In the genomic region with DNA sequence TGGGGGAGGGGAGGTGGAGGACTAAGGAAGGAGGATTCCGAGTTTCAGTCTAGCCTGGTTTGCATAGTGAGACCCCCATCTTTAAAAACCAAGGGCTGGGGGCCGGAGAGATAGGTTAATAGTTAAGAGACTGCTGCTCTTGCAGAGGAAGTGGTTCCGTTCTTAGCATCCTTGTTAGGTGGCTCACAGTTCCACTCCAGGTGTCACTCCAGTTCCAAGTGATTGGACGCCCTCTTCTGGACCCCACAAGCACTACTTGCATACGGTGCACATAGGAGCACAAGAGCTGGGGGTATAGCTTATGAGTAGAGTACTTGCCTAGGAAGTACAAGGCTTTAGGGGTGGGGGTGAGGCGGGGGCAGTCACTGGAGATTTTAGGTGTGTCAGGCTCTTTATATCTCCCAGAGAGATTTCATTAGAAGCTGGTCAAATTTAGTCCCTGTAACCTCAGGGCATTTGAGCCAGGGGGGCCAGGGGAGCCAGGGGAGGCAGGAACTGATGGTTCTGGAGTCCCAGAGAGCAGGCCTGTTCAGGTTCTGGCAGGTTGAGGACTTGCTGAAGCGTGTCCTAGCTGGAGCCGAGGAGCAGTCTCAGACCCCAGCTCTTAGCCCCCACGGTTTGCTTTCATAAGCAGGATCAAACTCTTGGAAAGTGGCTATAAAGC, we compare ENCODE assay signal across 8 mouse cellular contexts. TPM values are rescaled to one million over a fixed set of nuclear protein-coding genes. Genes with fewer than 3 reads are reported as not detected.
A peak's percentile ranks its signal among the peaks of the same experiment; 100 is the strongest.
DNase-seq lines count a peak whose midpoint lies in the region; ATAC-seq and TF ChIP-seq lines count a peak whose summit lies in the region.

No protein-coding gene starts in this region.

- in situ Hi-C loops in ES-E14 (cut with MboI; ENCODE audit: low sequenced_read_pairs in 2 of 2, unreplicated experiment in 2 of 2): no loop called here

- H3K4me3 ChIP-seq in ES-E14 (ENCODE audit: insufficient read depth in 1 of 2, low read depth in 1 of 2, low read length in 2 of 2, poor library complexity in 1 of 2, severe bottlenecking in 1 of 2): no peak overlapping the region
- H3K4me3 ChIP-seq in heart, embryonic 14.5 days (ENCODE audit: control insufficient read depth in 1 of 2, insufficient read depth in 1 of 2, low read depth in 1 of 2, low read length in 2 of 2): peak overlapping the region; percentile 77 to 90; a peak in 3 of 4 replicates

- no peaks in the 10 kb centered on the region for H3K27me3 ChIP-seq in heart, embryonic 14.5 days (ENCODE audit: control insufficient read depth, insufficient read depth, low read length)

- H3K4me1 ChIP-seq in ES-E14 (ENCODE audit: control insufficient read depth in 2 of 2, insufficient read depth in 2 of 2, low read length in 2 of 2, poor library complexity in 1 of 2): peaks cover 0 to 2% of the 10 kb centered on the region in 2 experiments; a peak in 1 of 4 replicates
- H3K4me1 ChIP-seq in heart, embryonic 14.5 days (ENCODE audit: control insufficient read depth in 2 of 2, insufficient read depth in 2 of 2, low read length in 2 of 2): peaks cover 2 to 18% of the 10 kb centered on the region in 2 experiments; a peak in 2 of 4 replicates

- H3K27ac ChIP-seq in ES-E14 (ENCODE audit: insufficient read depth, low read depth, low read length, poor library complexity, severe bottlenecking): no peak overlapping the region
- 0 out of 4 replicates have a peak overlapping the region, but pooled peaks of 1 of the 2 experiments have one; percentile 71 for H3K27ac ChIP-seq in heart, embryonic 14.5 days (replicated peaks in 1 of 2; ENCODE audit: control insufficient read depth in 1 of 2, insufficient read depth in 1 of 2, low read depth in 2 of 2, low read length in 2 of 2)

- H3K36me3 ChIP-seq in ES-E14 (ENCODE audit: control insufficient read depth, insufficient read depth, low read length, poor library complexity, severe bottlenecking): no peaks in the 10 kb centered on the region
- H3K36me3 ChIP-seq in heart, embryonic 14.5 days (ENCODE audit: control insufficient read depth, insufficient read depth, low read length): no peaks in the 10 kb centered on the region

- H3K9me3 ChIP-seq in ES-E14 (ENCODE audit: control insufficient read depth, insufficient read depth, low read depth, low read length): no peaks in the 10 kb centered on the region
- no peaks in the 10 kb centered on the region for H3K9me3 ChIP-seq in heart, embryonic 14.5 days (ENCODE audit: control insufficient read depth, low read length)

- H3K4me2 ChIP-seq in heart, embryonic 14.5 days (ENCODE audit: low read length): peak overlapping the region; percentile 98

- DNase-seq in B cell, adult 2 months: peak; percentile 63 to 71
- peak; percentile 45 for DNase-seq in ES-E14 (ENCODE audit: low read depth, low spot score)
- peak; percentile 18 to 28 for DNase-seq in cerebellum, postnatal 36 days
- DNase-seq in kidney, postnatal 10 days: peak; percentile 69
- peak; percentile 34 for DNase-seq in lung, postnatal 14 days
- DNase-seq in retina, postnatal 7 days (ENCODE audit: low read depth, low spot score): peak; percentile 21
- no peak for DNase-seq in gastrocnemius, adult 18-20 months (ENCODE audit: low spot score)

- ATAC-seq in heart, embryonic 14.5 days (ENCODE audit: insufficient number of reproducible peaks, insufficient read depth, low FRiP score, low read depth): no peak

- H3K9ac ChIP-seq in ES-E14 (ENCODE audit: insufficient read depth, low read depth, low read length, poor library complexity, severe bottlenecking): no peak overlapping the region
- peak overlapping the region; percentile 85 for H3K9ac ChIP-seq in heart, embryonic 14.5 days (ENCODE audit: low read length)

- 27% methylated on average over 9 of the region's 9 CpGs for WGBS in heart, embryonic 14.5 days

TF ChIP-seq in ES-E14, 5 proteins besides CTCF, POLR2A, EP300 and RAD21:
- no peak for TF ChIP-seq ZNF384 (IDR thresholded peaks at IDR 0.05; ENCODE audit: low read depth, low read length)
- TF ChIP-seq ZC3H11A (IDR thresholded peaks at IDR 0.05; ENCODE audit: borderline replicate concordance, low read depth, low read length): peak; percentile 17; the same call in 1 of the 2 replicates

RNA-seq across cellular contexts. Expression of a gene that starts 1.5 kb away (rescaled TPM):
- 30.7 and 31.7 TPM in 2 replicates for total RNA-seq in ES-E14 (2012; rRNA removed)
- 29.8 and 30.3 TPM in 2 replicates for polyA plus RNA-seq in heart, embryonic 14.5 days (2014; fragmentation: Nextera tagmentation; extraction: Ambion mirVana)
- 10 to 100 TPM; 21.5 to 24.3 TPM for total RNA-seq in gastrocnemius, adult 18-20 months (2021)

Comparison
In these comparisons a context has a peak if more than half of its experiments do, and no peak if none do; other contexts are left out.
1. H3K4me3 ChIP-seq: peak in heart, embryonic 14.5 days (2 of 2); none in ES-E14 (0 of 2).